Mouse (Mus musculus): ENCODE measurements at regions not wholly inside any gene's neighbourhood (a gene's known extent, or its start where the extent isn't known, plus 50 kb on each side); places are given as distances from the start of the nearest gene placed in this dataset.
"Not testable (repeated sequence)": the region's sequence is repeated elsewhere in the genome, so short reads cannot be mapped to it uniquely, and the experiment has no call there.

DNA sequence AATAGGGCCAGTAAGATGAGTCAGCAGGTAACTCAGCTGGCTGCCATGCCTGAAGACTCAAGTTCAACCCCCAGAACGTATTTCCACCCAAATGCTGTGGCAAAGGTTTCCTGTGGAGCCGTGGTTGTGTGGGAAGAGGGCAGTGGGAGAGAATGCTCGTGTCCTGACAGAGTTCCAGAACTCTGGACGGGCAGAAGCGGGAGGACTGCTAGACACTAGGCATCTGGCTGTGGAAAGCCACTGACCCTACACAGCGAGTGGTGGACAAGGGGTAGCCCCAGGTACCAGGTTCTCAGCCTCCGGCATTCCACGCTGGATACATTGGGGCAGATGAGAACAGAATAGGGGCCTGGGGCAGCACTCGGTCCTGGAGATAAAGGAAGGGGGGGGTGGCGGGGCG is 69.6 kb upstream of the Acsl3 start:
- DNase-seq (ENCODE audit: extremely low spot score in 1 of 2, low spot score in 2 of 2) = no peak
- intact Hi-C loops (cut with DNase I) = no loop called here

DNA sequence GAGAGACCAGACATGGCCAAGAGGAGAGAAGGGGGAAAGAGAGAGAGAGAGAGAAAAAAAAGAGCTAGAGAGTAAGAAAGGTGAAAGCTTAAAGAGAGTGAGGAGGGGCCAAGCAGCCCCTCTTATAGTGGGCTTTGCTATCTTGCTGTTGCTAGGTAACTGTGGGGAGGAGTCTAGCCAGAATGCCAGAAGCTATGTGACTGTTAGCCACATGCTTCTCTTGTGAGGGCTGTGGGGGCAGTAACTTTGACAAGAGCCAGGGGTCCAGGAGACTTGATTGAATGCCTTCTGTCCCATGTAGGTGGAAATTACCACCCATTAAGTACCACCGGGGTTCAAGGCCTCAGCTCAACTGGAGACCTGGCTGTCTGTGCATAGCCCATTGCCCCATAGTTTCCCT is 69.0 kb upstream of the Acsl3 start:
- intact Hi-C loops (cut with DNase I) = not testable (repeated sequence)

GRCm38 (mm10) chr1:78590558-78590957 is 67.1 kb upstream of the Acsl3 start:
- peak; percentile 20 to 40 for DNase-seq (ENCODE audit: extremely low spot score in 1 of 2, low spot score in 2 of 2)
- intact Hi-C loops (cut with DNase I) = loop anchor here (5.0 kb wide), 1 partner anchor 67 kb away; the partner anchor contains the start of genes Acsl3 and Utp14b

More for the DNA sequence above, 69.0 kb upstream of the Acsl3 start:
- DNase-seq (ENCODE audit: extremely low spot score in 1 of 2, low spot score in 2 of 2) = not testable (repeated sequence)

GRCm38 (mm10) chr1:78593927-78594641 is 63.5 kb upstream of the Acsl3 start:
- intact Hi-C loops (cut with DNase I) = loop anchor here (5.0 kb wide), 1 partner anchor 63 kb away; the partner anchor contains the start of genes Acsl3 and Utp14b

DNA sequence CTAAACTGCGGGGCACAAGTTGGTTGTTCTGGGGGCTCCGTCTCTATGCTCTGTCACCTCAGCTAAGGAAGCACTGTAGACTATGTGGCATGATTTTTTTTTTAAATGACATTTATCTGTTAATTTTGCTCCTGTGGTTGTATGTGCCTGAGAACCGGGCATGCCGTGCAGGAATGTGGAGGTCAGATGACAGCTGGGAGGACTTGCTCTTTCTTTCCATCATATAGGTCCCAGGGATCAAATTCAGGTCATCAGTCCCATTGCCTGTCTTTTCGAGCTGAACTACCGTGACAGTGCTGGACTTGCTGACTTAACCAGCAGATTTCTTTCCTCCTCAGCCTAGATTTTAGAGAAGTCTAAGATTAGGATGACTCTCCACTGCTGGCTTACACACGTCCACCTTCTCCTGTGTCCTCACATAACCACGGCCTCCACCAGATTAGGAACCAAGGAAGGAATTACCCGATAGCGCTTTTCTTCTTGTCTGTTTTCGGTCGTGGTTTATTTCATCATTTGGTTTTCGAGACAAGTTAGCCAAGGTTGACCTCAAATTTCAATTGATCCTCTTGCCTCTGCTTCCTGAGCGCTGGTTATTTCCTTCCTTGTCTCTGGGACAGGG is 62.0 kb upstream of the Acsl3 start:
- intact Hi-C loops (cut with DNase I) = no loop called here
- DNase-seq (ENCODE audit: extremely low spot score in 1 of 2, low spot score in 2 of 2) = no peak

More at GRCm38 (mm10) chr1:78593927-78594641, 63.5 kb upstream of the Acsl3 start:
- DNase-seq (ENCODE audit: extremely low spot score in 1 of 2, low spot score in 2 of 2) = peak in 1 of 2 experiments; percentile 45

DNA sequence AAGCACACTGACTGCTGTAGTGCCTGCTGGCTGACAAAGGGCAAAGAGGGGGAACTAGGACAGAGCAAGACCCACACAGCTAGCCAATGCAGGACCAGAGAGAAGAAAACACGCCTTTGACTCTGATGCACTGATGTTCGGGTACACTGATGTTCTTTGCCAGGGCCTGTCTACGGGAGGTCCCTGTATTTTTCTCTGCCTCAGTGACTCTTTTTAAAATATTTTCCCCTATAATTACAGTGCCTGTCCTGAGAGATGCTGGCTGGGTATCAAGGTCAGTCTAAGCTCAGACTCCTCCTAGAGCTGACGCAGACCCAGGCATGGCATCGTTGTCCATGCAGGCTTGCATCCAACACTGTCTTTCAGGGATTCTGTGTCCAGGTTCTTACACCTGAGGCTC is 59.1 kb upstream of the Acsl3 start:
- DNase-seq (ENCODE audit: extremely low spot score in 1 of 2, low spot score in 2 of 2) = no peak
- intact Hi-C loops (cut with DNase I) = no loop called here

DNA sequence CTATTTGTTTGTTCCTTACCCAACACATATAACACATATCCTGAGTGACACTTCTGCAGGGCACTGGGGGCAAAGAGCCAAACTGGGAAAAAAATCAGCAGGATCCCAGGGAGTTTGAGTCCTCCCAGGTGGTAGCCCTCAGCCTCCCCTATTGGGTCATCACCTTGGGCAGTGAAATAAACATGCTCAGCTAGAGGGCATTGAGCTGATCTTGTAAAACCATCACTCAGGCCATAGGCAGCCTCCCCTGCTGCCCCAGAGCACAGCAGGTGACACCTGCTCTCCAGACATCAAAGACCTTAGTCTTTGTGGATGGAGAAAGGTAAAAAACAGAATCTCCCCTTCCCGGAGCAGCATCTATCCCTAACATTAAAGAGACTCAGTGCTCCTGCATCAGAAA is 57.0 kb upstream of the Acsl3 start:
- intact Hi-C loops (cut with DNase I) = no loop called here
- no peak for DNase-seq (ENCODE audit: extremely low spot score in 1 of 2, low spot score in 2 of 2)

GRCm38 (mm10) chr1:78601568-78601967 is 56.1 kb upstream of the Acsl3 start:
- DNase-seq (ENCODE audit: extremely low spot score in 1 of 2, low spot score in 2 of 2) = no peak
- intact Hi-C loops (cut with DNase I) = no loop called here

- intact Hi-C loops (cut with DNase I) = no loop called here
- DNase-seq (ENCODE audit: extremely low spot score in 1 of 2, low spot score in 2 of 2) = no peak
Measured at GRCm38 (mm10) chr1:78602039-78602438, 55.6 kb upstream of the Acsl3 start.

GRCm38 (mm10) chr1:78602885-78603284 is 54.7 kb upstream of the Acsl3 start:
- DNase-seq (ENCODE audit: extremely low spot score in 1 of 2, low spot score in 2 of 2) = no peak
- intact Hi-C loops (cut with DNase I) = no loop called here

DNA sequence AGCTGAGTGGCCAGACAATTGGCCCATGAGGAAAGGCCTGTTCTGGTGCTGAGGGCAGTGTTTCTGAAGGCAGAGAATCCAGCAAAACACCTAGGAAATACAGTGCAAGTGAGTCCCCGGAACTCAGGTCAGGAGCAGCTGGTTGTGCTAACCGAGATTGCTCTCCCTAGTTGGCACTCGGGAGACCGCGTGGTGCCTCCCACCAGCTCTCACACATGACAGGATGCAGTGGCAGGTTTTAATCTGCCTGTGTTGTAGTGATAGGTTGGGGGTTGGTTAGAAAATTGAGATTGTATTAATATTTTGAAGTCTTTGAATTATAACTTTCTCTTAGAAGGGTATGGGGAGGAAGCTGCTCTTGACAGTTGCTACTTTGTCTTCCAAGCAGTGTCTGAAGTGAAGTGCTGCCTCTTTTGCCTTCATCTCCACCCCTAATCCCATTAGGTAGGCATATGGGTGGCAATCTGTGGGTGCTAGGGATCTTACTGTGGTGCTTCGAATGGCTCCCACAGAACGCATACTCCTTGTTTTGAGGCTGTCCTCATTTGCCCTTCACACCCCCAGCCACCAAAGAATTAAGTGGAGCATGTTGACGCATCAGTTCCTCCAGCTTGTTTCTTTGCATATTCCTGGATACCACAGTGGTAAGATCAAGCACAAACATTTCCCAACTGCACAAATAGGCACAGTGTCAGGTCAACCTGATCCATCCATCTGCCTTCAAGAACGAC is 52.6 kb upstream of the Acsl3 start:
- intact Hi-C loops (cut with DNase I) = no loop called here
- no peak for DNase-seq (ENCODE audit: extremely low spot score in 1 of 2, low spot score in 2 of 2)

Data from left cerebral cortex, postnatal 10 days (tissue).